Mouse (Mus musculus) kidney, adult 2 months (tissue): ENCODE measurements around the gene Mettl11b.

Experiments
- CTCF ChIP-seq: fragments of 200-500 bp; conservative IDR thresholded peaks from 2 replicates; pipeline ENCODE4 v1.5.1; 2011; ENCODE audit warnings: low read depth, mild to moderate bottlenecking, control low read depth, low read length, moderate library complexity, mixed read lengths; ENCODE audit not compliant: insufficient read depth, insufficient read length
- POLR2A ChIP-seq: fragments of 200-500 bp; IDR thresholded peaks from one replicate; pipeline ENCODE4 v1.6.1; 2011; ENCODE audit warnings: low read depth, low read length, control low read depth

- TF ChIP-seq CTCF (no peak), POLR2A (no peak)
These were observed 25.3 kb downstream of the Mettl11b start for GRCm38 (mm10) chr1:163699702-163700101.
